Mouse (Mus musculus) cerebellum, adult 9-11 months (tissue): ENCODE measurements around the gene Galnt11.
"Not testable (repeated sequence)": the region's sequence is repeated elsewhere in the genome, so short reads cannot be mapped to it uniquely, and the experiment has no call there.

Source experiments
- DNase-seq: peaks from one replicate; pipeline ENCODE4 v3.0.0; 2022

The Galnt11 gene

GRCm38 (mm10) chr5:25221604-25222003 lies at the start of gene Galnt11:
Gene Galnt11 (plus strand): TSS chr5:25221904.
- DNase-seq, result no peak

GRCm38 (mm10) chr5:25177937-25178336 lies 43.8 kb upstream of the Galnt11 start:
- DNase-seq, result not testable (repeated sequence)

- DNase-seq, result not testable (repeated sequence)
Measured at GRCm38 (mm10) chr5:25178543-25178942, 43.2 kb upstream of the Galnt11 start.

GRCm38 (mm10) chr5:25179284-25179683 lies 42.4 kb upstream of the Galnt11 start:
- DNase-seq, result no peak

- DNase-seq, result no peak
Measured at GRCm38 (mm10) chr5:25179936-25180488, 41.7 kb upstream of the Galnt11 start.

- no peak for DNase-seq
Measured at GRCm38 (mm10) chr5:25181004-25181531, 40.6 kb upstream of the Galnt11 start, which contains the start of gene Galntl5. Gene Galntl5 (plus strand): TSS chr5:25181460.

GRCm38 (mm10) chr5:25183595-25183994 lies 38.1 kb upstream of the Galnt11 start:
- DNase-seq, result no peak

- no peak for DNase-seq
Measured at GRCm38 (mm10) chr5:25184594-25184993, 37.1 kb upstream of the Galnt11 start.

GRCm38 (mm10) chr5:25187727-25188126 lies 34.0 kb upstream of the Galnt11 start:
- no peak for DNase-seq

- DNase-seq, result no peak
Measured at GRCm38 (mm10) chr5:25188802-25189201, 32.9 kb upstream of the Galnt11 start.

- no peak for DNase-seq
Measured at GRCm38 (mm10) chr5:25190521-25190920, 31.2 kb upstream of the Galnt11 start.

- no peak for DNase-seq
Measured at GRCm38 (mm10) chr5:25211872-25212271, 9.8 kb upstream of the Galnt11 start.

GRCm38 (mm10) chr5:25213216-25213615 lies 8.5 kb upstream of the Galnt11 start:
- DNase-seq, result not testable (repeated sequence)

- no peak for DNase-seq
Measured at GRCm38 (mm10) chr5:25215006-25215405, 6.7 kb upstream of the Galnt11 start.

- DNase-seq, result peak; percentile 91
Measured at GRCm38 (mm10) chr5:25222752-25223702, 1.3 kb downstream of the Galnt11 start, which contains the start of gene E130116L18Rik. Gene E130116L18Rik (minus strand): TSS chr5:25223153.

- not testable (repeated sequence) for DNase-seq
Measured at GRCm38 (mm10) chr5:25224377-25224776, 2.7 kb downstream of the Galnt11 start.

GRCm38 (mm10) chr5:25243101-25243500 lies 21.4 kb downstream of the Galnt11 start:
- DNase-seq, result no peak

- no peak for DNase-seq
Measured at GRCm38 (mm10) chr5:25245806-25246472, 24.2 kb downstream of the Galnt11 start.

GRCm38 (mm10) chr5:25246473-25246865 lies 24.8 kb downstream of the Galnt11 start:
- DNase-seq, result no peak

- no peak for DNase-seq
Measured at GRCm38 (mm10) chr5:25247036-25247435, 25.3 kb downstream of the Galnt11 start.

GRCm38 (mm10) chr5:25252423-25252822 lies 30.7 kb downstream of the Galnt11 start:
- DNase-seq, result no peak

GRCm38 (mm10) chr5:25252825-25253544 lies 31.3 kb downstream of the Galnt11 start:
- no peak for DNase-seq
